Mouse (Mus musculus) thymus, postnatal 25 days (tissue): ENCODE results near the gene Ell.
A peak's percentile ranks its signal among the peaks of the same experiment; 100 is the strongest.

Experiments
- DNase-seq: peaks from one replicate; pipeline ENCODE4 v3.0.0; 2022

Gene Ell

GRCm38 (mm10) chr8:70538633-70539076 is 602 bp upstream of the Ell start:
- peak; percentile 99 for DNase-seq

- DNase-seq: peak; percentile 17
Measured at GRCm38 (mm10) chr8:70540013-70540506, 803 bp downstream of the Ell start.

- DNase-seq: no peak
Measured at GRCm38 (mm10) chr8:70540507-70541071, 1.3 kb downstream of the Ell start.

GRCm38 (mm10) chr8:70541081-70541480 is 1.8 kb downstream of the Ell start:
- DNase-seq: no peak

- peak; percentile 46 for DNase-seq
Measured at GRCm38 (mm10) chr8:70544200-70544687, 5.0 kb downstream of the Ell start.

- DNase-seq: no peak
Measured at GRCm38 (mm10) chr8:70546412-70546811, 7.2 kb downstream of the Ell start.

GRCm38 (mm10) chr8:70547762-70548161 is 8.5 kb downstream of the Ell start:
- no peak for DNase-seq

GRCm38 (mm10) chr8:70549412-70550184 is 10.3 kb downstream of the Ell start:
- DNase-seq: peak; percentile 26

GRCm38 (mm10) chr8:70551558-70552161 is 12.4 kb downstream of the Ell start:
- no peak for DNase-seq

- no peak for DNase-seq
Measured at GRCm38 (mm10) chr8:70552836-70553235, 13.6 kb downstream of the Ell start.

GRCm38 (mm10) chr8:70553740-70554139 is 14.5 kb downstream of the Ell start:
- no peak for DNase-seq

GRCm38 (mm10) chr8:70555079-70555747 is 16.0 kb downstream of the Ell start:
- DNase-seq: peak; percentile 42

- peak; percentile 80 for DNase-seq
Measured at GRCm38 (mm10) chr8:70558334-70558733, 19.1 kb downstream of the Ell start.

GRCm38 (mm10) chr8:70558983-70559382 is 19.7 kb downstream of the Ell start:
- DNase-seq: peak; percentile 23

- DNase-seq: peak; percentile 50
Measured at GRCm38 (mm10) chr8:70560096-70560495, 20.8 kb downstream of the Ell start.

GRCm38 (mm10) chr8:70560564-70560963 is 21.3 kb downstream of the Ell start:
- no peak for DNase-seq

- no peak for DNase-seq
Measured at GRCm38 (mm10) chr8:70561357-70561756, 22.1 kb downstream of the Ell start.

GRCm38 (mm10) chr8:70561809-70562535 is 22.7 kb downstream of the Ell start:
- no peak for DNase-seq

GRCm38 (mm10) chr8:70562802-70563201 is 23.5 kb downstream of the Ell start:
- DNase-seq: no peak

GRCm38 (mm10) chr8:70563763-70564387 is 24.6 kb downstream of the Ell start:
- no peak for DNase-seq

GRCm38 (mm10) chr8:70564696-70565235 is 25.5 kb downstream of the Ell start:
- DNase-seq: no peak

- DNase-seq: peak; percentile 56
Measured at GRCm38 (mm10) chr8:70565561-70565960, 26.3 kb downstream of the Ell start.
